Comparison of ENCODE assay signal across 9 mouse cellular contexts in the genomic region with DNA sequence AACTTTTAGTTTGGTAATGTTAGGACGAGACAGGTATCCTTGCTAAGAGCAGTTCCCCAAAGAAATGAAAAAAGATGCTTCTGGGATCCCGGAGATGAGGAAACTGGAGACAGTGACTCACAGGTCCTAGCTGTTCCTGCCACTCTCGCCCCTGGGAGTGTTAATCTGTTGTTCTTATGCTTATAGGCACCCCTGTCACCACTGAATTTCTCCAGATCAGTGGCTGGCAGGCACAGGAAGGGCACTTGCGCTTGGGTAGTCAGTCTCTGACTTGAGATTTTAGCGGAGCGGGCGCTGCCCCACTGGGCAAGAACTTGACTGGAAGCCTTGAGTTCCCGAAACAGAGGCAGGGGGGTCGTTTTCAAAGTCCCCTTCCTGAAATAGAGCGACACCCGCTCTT. TPM values are rescaled to one million over a fixed set of nuclear protein-coding genes. Genes with fewer than 3 reads are reported as not detected.
A peak's percentile ranks its signal among the peaks of the same experiment; 100 is the strongest.
DNase-seq lines count a peak whose midpoint lies in the region; ATAC-seq lines count a peak whose summit lies in the region.
"Had no signal": no experiment of that assay in that cellular context is flagged by ENCODE, and none has a peak within 500 bp of the region (broad histone marks: within the 10 kb centered on the region; RNA-seq: fewer than 3 reads in every experiment).

No protein-coding gene starts in this region.

- H3K4me2 ChIP-seq in forebrain, embryonic 12.5 days, result peak overlapping the region; percentile 95
- peak overlapping the region; percentile 92 for H3K4me2 ChIP-seq in midbrain, embryonic 11.5 days

- H3K4me3 ChIP-seq in forebrain, embryonic 12.5 days (replicated peaks), result peak overlapping the region; percentile 62
- peak overlapping the region; percentile 58 for H3K4me3 ChIP-seq in midbrain, embryonic 11.5 days (ENCODE audit: low read depth, low read length)

- WGBS in forebrain, embryonic 12.5 days, result 15% methylated on average over 11 of the region's 11 CpGs
- WGBS in midbrain, embryonic 11.5 days, result 12% methylated on average over 11 of the region's 11 CpGs

- ATAC-seq in forebrain, embryonic 12.5 days (ENCODE audit: low FRiP score), result no peak
- no peak for ATAC-seq in midbrain, embryonic 11.5 days (ENCODE audit: low FRiP score)

- peak; percentile 38 to 45 for DNase-seq in frontal cortex, postnatal 36 days (ENCODE audit: low spot score in 2 of 2)
- DNase-seq in frontal cortex, postnatal 14 days (ENCODE audit: low spot score in 2 of 2), result no peak
- peak; percentile 6 for DNase-seq in R1 (ENCODE audit: low read depth, low spot score)
- peak; percentile 91 for DNase-seq in midbrain, embryonic 11.5 days (ENCODE audit: low spot score, missing footprints)
- no peak for DNase-seq in gastrocnemius, adult 18-20 months (ENCODE audit: low spot score)
- no peak for DNase-seq in urinary bladder, postnatal 36 days (ENCODE audit: low spot score in 2 of 2)
- DNase-seq in kidney, postnatal 10 days, result no peak

- H3K27ac ChIP-seq in forebrain, embryonic 12.5 days, result no peak overlapping the region
- H3K27ac ChIP-seq in midbrain, embryonic 11.5 days (ENCODE audit: low read depth, low read length), result no peak overlapping the region

- H3K27me3 ChIP-seq in forebrain, embryonic 12.5 days, result peaks cover 15% of the 10 kb centered on the region
- peaks cover 14% of the 10 kb centered on the region for H3K27me3 ChIP-seq in midbrain, embryonic 11.5 days (ENCODE audit: control insufficient read depth, insufficient read depth, low read length)

- no peaks in the 10 kb centered on the region for H3K36me3 ChIP-seq in forebrain, embryonic 12.5 days (replicated peaks)
- H3K36me3 ChIP-seq in midbrain, embryonic 11.5 days (ENCODE audit: control insufficient read depth, insufficient read depth, low read length), result no peaks in the 10 kb centered on the region

- peaks cover 14% of the 10 kb centered on the region for H3K4me1 ChIP-seq in forebrain, embryonic 12.5 days
- H3K4me1 ChIP-seq in midbrain, embryonic 11.5 days (ENCODE audit: control insufficient read depth, insufficient read depth, low read length), result peaks cover 5% of the 10 kb centered on the region; the same call in 1 of the 2 replicates

- H3K9me3 ChIP-seq in forebrain, embryonic 12.5 days, result no peaks in the 10 kb centered on the region
- no peaks in the 10 kb centered on the region for H3K9me3 ChIP-seq in midbrain, embryonic 11.5 days (ENCODE audit: control insufficient read depth, low read length)

- H3K9ac ChIP-seq in forebrain, embryonic 12.5 days, result no peak overlapping the region
- no peak overlapping the region for H3K9ac ChIP-seq in midbrain, embryonic 11.5 days (ENCODE audit: low read length)

RNA-seq across cellular contexts. Expression of a gene that starts 1.3 kb away (rescaled TPM):
- 0.10 and 0.12 TPM in 2 replicates for polyA plus RNA-seq in forebrain, embryonic 12.5 days (2016; fragmentation: Nextera tagmentation; extraction: Ambion mirVana)
- polyA plus RNA-seq in midbrain, embryonic 11.5 days (2014; fragmentation: Nextera tagmentation; extraction: Ambion mirVana), result 0.04 TPM in 2 replicates
- under 1 TPM; 0.07 to 0.14 TPM for total RNA-seq in gastrocnemius, adult 18-20 months (2021)
- total RNA-seq: liver, adult 2 months had no signal

Comparison
In these comparisons a context has a peak if more than half of its experiments do, and no peak if none do; other contexts are left out.
1. DNase-seq: peak in frontal cortex, postnatal 36 days (2 of 2), R1 (single experiment) and midbrain, embryonic 11.5 days (single experiment); none in frontal cortex, postnatal 14 days (0 of 2), gastrocnemius, adult 18-20 months (single experiment), urinary bladder, postnatal 36 days (0 of 2) and kidney, postnatal 10 days (single experiment).